Mouse (Mus musculus): ENCODE results near the gene Slc35b1. TPM values are rescaled to one million over a fixed set of nuclear protein-coding genes. Genes with fewer than 3 reads are reported as not detected.

The Slc35b1 gene
- 92.4 and 99.1 TPM in 2 replicates for total RNA-seq (2014; rRNA removed)
- polyA plus RNA-seq (2015; fragmentation: Nextera tagmentation; extraction: Ambion mirVana) = 154 and 168 TPM in 2 replicates

DNA sequence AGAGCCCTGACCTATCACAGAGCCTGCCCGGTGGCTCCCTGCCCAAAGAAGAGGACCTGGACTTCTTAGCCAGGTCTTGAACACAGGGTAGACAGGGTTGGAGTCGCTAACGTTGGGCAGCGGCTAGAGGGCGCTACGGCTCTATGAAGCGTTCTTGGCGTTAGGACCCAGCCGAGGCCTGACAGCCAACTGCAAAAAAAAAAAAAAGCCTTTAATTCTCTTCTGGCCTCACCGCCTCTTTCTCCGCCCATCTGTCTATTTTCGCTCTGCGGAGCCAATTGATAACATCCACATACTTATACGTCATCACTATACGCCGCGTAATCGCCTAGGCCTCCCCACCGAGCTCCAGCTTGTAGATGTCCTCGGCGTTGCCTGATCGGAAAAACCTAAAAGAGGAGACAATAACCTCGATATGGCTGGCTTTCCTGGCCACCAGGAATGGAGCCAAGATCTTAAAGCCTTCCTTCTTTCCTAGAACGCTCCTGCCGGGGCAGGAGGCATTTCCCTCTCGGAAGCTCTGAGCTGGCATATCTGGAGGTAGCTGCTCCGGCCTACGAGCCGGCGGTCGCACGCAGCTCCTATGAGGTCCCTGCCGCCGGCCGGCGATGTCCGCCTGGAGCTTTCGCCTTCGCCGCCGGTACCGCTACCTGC lies at the start of gene Slc35b1:
TSS of gene Slc35b1 (plus strand) at position 374 of the 654 bp plus-strand sequence.
- peaks cover 3% of the 10 kb centered on the region; the same call in 1 of the 2 replicates for H3K4me1 ChIP-seq (ENCODE audit: insufficient read depth, low read length)
- H3K4me2 ChIP-seq (ENCODE audit: low read depth, low read length, poor library complexity, severe bottlenecking) = peak within 1 kb of the TSS; percentile 53
- no peaks in the 10 kb centered on the region for H3K9me3 ChIP-seq (ENCODE audit: low read length)
- H3K27me3 ChIP-seq (ENCODE audit: insufficient read depth, low read length) = no peaks in the 10 kb centered on the region
- peak within 1 kb of the TSS; percentile 63 for H3K4me3 ChIP-seq (ENCODE audit: low read depth, low read length)
- H3K27ac ChIP-seq (ENCODE audit: low read depth, low read length) = peak within 1 kb of the TSS; percentile 92
- DNase-seq (ENCODE audit: low spot score) (peak; percentile 100), ATAC-seq (ENCODE audit: low FRiP score) (peak; percentile 95)
- 0% methylated on average over 42 of the region's 42 CpGs for WGBS
- peaks cover 27% of the 10 kb centered on the region for H3K36me3 ChIP-seq (ENCODE audit: insufficient read depth, low read length)
- peak; percentile 90 for TF ChIP-seq CTCF (IDR thresholded peaks at IDR 0.05)
- peak within 1 kb of the TSS; percentile 82 for H3K9ac ChIP-seq (replicated peaks; ENCODE audit: low read length, poor library complexity, severe bottlenecking)

DNA sequence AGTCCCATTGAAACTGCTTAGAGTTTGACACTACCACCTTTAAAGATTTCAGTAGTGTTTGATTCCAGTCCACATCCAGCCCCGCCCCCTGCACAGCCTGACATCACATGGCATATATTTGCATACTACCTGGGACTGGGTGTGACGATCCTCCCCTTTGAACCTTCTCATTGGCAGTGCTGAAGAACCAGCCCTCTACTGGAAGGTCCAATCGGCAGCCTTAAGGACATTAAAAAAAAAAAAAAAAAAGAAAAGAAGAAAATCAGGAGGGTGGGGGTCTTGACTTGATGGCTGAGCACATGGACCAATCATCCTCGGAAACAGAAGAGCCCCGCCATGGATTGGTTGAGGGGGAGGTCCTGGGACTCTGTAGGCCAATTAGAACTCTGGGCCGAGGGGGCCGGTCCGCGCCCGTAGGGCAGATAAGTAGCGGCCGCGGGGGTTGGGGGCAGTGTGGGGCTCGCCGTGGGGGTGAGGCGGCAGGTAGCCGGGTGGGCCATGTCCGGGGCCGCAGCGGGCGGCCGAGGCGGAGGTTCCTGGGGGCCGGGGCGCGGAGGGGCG lies 47.8 kb upstream of the Slc35b1 start, which contains the start of gene Fam117a:
TSS of gene Fam117a (plus strand) at position 451 of the 561 bp plus-strand sequence.
- H3K4me3 ChIP-seq (ENCODE audit: low read depth, low read length) = peak within 1 kb of the TSS; percentile 85
- peak; percentile 47 for TF ChIP-seq CTCF (IDR thresholded peaks at IDR 0.05)
- H3K4me1 ChIP-seq (ENCODE audit: insufficient read depth, low read length) = no peaks in the 10 kb centered on the region
- no peaks in the 10 kb centered on the region for H3K36me3 ChIP-seq (ENCODE audit: insufficient read depth, low read length)
- ATAC-seq (ENCODE audit: low FRiP score) (peak; percentile 98), DNase-seq (ENCODE audit: low spot score) (peak; percentile 96)
- H3K9ac ChIP-seq (replicated peaks; ENCODE audit: low read length, poor library complexity, severe bottlenecking) = peak within 1 kb of the TSS; percentile 50
- H3K27me3 ChIP-seq (ENCODE audit: insufficient read depth, low read length) = 0 out of 2 replicates have a peak, but pooled peaks cover 8% of the 10 kb centered on the region
- WGBS = under 1% methylated on average over 19 of the region's 27 CpGs
- no peaks in the 10 kb centered on the region for H3K9me3 ChIP-seq (ENCODE audit: low read length)
- peak within 1 kb of the TSS; percentile 99 for H3K4me2 ChIP-seq (ENCODE audit: low read depth, low read length, poor library complexity, severe bottlenecking)
- H3K27ac ChIP-seq (ENCODE audit: low read depth, low read length) = no peak within 1 kb of the TSS

DNA sequence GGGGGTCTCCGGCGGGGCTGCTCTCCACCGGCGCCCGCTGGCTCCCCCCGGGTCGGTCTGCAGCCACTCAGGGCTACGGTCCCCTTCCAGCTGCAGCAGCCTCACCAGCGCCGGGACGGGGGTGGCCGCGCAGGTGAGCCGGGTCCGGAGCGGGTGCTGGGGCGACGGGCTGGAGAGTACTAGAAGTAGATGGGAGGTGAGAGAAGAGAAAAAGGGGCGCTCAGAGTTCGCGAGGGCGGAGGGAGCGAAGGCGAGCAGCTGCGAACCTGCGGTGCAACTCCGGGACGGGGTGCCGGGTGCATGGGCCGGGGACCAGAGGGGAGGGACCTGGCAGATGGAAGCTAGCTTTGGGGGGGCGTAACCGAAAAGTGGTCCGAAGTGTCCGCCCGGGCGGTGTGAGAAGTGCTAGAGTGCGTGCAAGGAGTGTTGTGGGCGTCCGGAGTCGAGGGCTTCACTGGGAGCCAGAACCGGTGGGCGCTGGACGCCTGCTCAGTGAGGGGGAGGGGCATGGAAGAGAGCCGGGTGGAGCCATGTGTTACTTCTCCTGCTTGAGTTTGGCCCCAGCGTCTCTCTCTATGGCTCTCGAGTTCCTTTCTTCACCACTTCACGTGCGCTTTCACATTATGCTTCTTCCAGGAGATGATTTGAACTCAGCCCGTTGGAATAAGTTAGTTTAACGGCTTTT lies 47.2 kb upstream of the Slc35b1 start:
- no peak for TF ChIP-seq CTCF (IDR thresholded peaks at IDR 0.05)
- H3K9me3 ChIP-seq (ENCODE audit: low read length) = no peaks in the 10 kb centered on the region
- H3K4me3 ChIP-seq (ENCODE audit: low read depth, low read length) = peak overlapping the region; percentile 85
- peak; percentile 23 for DNase-seq (ENCODE audit: low spot score)
- peak overlapping the region; percentile 99 for H3K4me2 ChIP-seq (ENCODE audit: low read depth, low read length, poor library complexity, severe bottlenecking)
- H3K27ac ChIP-seq (ENCODE audit: low read depth, low read length) = no peak overlapping the region
- under 1% methylated on average over 39 of the region's 50 CpGs for WGBS
- H3K4me1 ChIP-seq (ENCODE audit: insufficient read depth, low read length) = no peaks in the 10 kb centered on the region
- peak overlapping the region; percentile 50 for H3K9ac ChIP-seq (replicated peaks; ENCODE audit: low read length, poor library complexity, severe bottlenecking)
- 0 out of 2 replicates have a peak, but pooled peaks cover 8% of the 10 kb centered on the region for H3K27me3 ChIP-seq (ENCODE audit: insufficient read depth, low read length)
- ATAC-seq (ENCODE audit: low FRiP score) = peak; percentile 68
- no peaks in the 10 kb centered on the region for H3K36me3 ChIP-seq (ENCODE audit: insufficient read depth, low read length)

DNA sequence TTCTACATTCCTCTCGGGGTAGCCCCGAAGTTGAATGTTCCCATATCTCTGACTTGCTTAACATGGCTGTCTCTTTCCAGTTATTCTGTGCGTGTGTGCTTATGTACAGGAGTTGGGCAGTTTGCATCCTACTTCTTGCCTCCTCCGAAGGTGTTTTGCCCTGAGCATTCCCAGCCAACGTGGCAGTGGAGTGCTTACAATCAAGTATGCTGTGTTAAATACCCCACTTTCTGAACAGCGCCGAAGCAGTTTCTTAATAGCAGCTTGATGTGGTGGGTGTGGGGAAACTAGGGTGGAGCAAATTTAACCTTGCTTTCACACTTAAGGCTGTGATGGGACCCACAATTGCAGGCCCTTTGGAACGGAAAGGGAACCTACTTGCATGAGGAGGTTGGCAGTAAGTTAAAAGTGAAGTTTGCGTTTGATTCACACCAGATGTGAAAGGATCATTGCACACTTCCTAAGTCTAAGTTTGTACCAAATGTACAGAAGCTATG lies 46.6 kb upstream of the Slc35b1 start:
- H3K9me3 ChIP-seq (ENCODE audit: low read length) = no peaks in the 10 kb centered on the region
- H3K27me3 ChIP-seq (ENCODE audit: insufficient read depth, low read length) = 0 out of 2 replicates have a peak, but pooled peaks cover 8% of the 10 kb centered on the region
- no peaks in the 10 kb centered on the region for H3K36me3 ChIP-seq (ENCODE audit: insufficient read depth, low read length)
- H3K9ac ChIP-seq (replicated peaks; ENCODE audit: low read length, poor library complexity, severe bottlenecking) = 0 out of 2 replicates have a peak overlapping the region, but pooled peaks have one; percentile 50
- no peak for TF ChIP-seq CTCF (IDR thresholded peaks at IDR 0.05)
- H3K4me2 ChIP-seq (ENCODE audit: low read depth, low read length, poor library complexity, severe bottlenecking) = peak overlapping the region; percentile 99
- 37% methylated on average over 9 of the region's 9 CpGs for WGBS
- ATAC-seq (ENCODE audit: low FRiP score) (no peak), DNase-seq (ENCODE audit: low spot score) (no peak)
- H3K27ac ChIP-seq (ENCODE audit: low read depth, low read length) = no peak overlapping the region
- no peaks in the 10 kb centered on the region for H3K4me1 ChIP-seq (ENCODE audit: insufficient read depth, low read length)
- H3K4me3 ChIP-seq (ENCODE audit: low read depth, low read length) = peak overlapping the region; percentile 85

DNA sequence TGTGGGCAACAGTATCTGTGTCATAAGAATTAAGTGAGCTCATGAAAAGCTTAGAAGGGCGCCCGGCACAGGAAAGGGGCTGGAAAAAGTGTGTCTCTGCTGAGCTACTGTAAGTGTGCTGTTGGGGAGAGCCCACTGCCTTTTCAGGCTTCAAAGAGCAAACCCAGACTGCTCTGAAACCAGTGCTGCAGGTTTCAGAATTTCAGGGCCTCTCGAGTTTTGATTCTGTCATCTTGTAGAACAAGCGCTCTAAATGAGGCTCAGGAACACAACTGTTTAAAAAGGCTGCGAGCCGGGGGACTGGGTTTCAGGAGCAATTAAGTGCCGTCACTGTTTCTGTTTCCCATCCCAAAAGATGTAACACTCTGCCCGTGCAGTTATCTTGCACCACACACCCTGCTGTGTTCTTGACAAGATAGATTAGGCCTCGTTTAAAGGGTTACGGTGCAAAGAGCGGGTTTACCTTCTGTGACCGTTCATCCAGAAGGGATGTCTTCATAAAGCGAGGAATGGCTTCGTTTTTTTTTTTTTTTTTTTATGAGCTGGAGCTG lies 44.9 kb upstream of the Slc35b1 start:
- WGBS = 28% methylated on average over 14 of the region's 14 CpGs
- Histone ChIP-seq H3K27ac (ENCODE audit: low read depth, low read length) (no peak overlapping the region), H3K27me3 (ENCODE audit: insufficient read depth, low read length) (0 out of 2 replicates have a peak, but pooled peaks cover 8% of the 10 kb centered on the region), H3K4me2 (ENCODE audit: low read depth, low read length, poor library complexity, severe bottlenecking) (no peak overlapping the region), H3K4me3 (ENCODE audit: low read depth, low read length) (no peak overlapping the region), H3K9ac (replicated peaks; ENCODE audit: low read length, poor library complexity, severe bottlenecking) (no peak overlapping the region), H3K4me1 (ENCODE audit: insufficient read depth, low read length) (no peaks in the 10 kb centered on the region), H3K9me3 (ENCODE audit: low read length) (no peaks in the 10 kb centered on the region), H3K36me3 (ENCODE audit: insufficient read depth, low read length) (no peaks in the 10 kb centered on the region)
- DNase-seq (ENCODE audit: low spot score) (no peak), ATAC-seq (ENCODE audit: low FRiP score) (no peak)
- TF ChIP-seq CTCF (IDR thresholded peaks at IDR 0.05) = no peak
